Mouse (Mus musculus): ENCODE measurements around the gene Coa6. TPM values are rescaled to one million over a fixed set of nuclear protein-coding genes. Genes with fewer than 3 reads are reported as not detected.

The Coa6 gene
- polyA plus RNA-seq, 1 experiment from 2014 or later = 53.7 TPM

- WGBS = under 1% methylated on average over 124 of the region's 124 CpGs
- H3K9me3 ChIP-seq (replicated peaks) = no peaks in the 10 kb centered on the region
- peaks cover 6% of the 10 kb centered on the region; the same call in 1 of the 2 replicates for H3K27me3 ChIP-seq
- peak within 1 kb of the TSS; percentile 89 for H3K27ac ChIP-seq
- peak within 1 kb of the TSS; percentile 89 for H3K4me3 ChIP-seq (replicated peaks)
- H3K4me2 ChIP-seq = peak within 1 kb of the TSS; percentile 84
- ATAC-seq (replicated peaks; ENCODE audit: low FRiP score) = peak; percentile 94
- H3K4me1 ChIP-seq = peaks cover 24% of the 10 kb centered on the region
- peaks cover 17% of the 10 kb centered on the region for H3K36me3 ChIP-seq
- peak within 1 kb of the TSS; percentile 79 for H3K9ac ChIP-seq
Observed at GRCm38 (mm10) chr8:126474299-126475187, 52.2 kb downstream of the Coa6 start, which contains the start of gene Tarbp1. Gene Tarbp1 (minus strand): TSS chr8:126475065.

Other genes with a start within 250 kb of the Coa6 start
- 0.87 and 1.1 TPM in 2 replicates for gene Slc35f3, start 124.0 kb upstream of the Coa6 start, polyA plus RNA-seq (2015; fragmentation: Nextera tagmentation; extraction: Ambion mirVana)
- gene Tarbp1, start 52.5 kb downstream of the Coa6 start, polyA plus RNA-seq (2015; fragmentation: Nextera tagmentation; extraction: Ambion mirVana) = 3.6 and 3.7 TPM in 2 replicates
- 12.3 and 13.3 TPM in 2 replicates for gene Irf2bp2, start 171.5 kb downstream of the Coa6 start, polyA plus RNA-seq (2015; fragmentation: Nextera tagmentation; extraction: Ambion mirVana)

All from kidney, embryonic 15.5 days (tissue).